Mouse (Mus musculus): ENCODE data around the gene Gjc3. TPM values are rescaled to one million over a fixed set of nuclear protein-coding genes. Genes with fewer than 3 reads are reported as not detected.

Gjc3 gene
- polyA plus RNA-seq (2012; rRNA removed) = 0.12 and 0.35 TPM in 2 replicates

DNA sequence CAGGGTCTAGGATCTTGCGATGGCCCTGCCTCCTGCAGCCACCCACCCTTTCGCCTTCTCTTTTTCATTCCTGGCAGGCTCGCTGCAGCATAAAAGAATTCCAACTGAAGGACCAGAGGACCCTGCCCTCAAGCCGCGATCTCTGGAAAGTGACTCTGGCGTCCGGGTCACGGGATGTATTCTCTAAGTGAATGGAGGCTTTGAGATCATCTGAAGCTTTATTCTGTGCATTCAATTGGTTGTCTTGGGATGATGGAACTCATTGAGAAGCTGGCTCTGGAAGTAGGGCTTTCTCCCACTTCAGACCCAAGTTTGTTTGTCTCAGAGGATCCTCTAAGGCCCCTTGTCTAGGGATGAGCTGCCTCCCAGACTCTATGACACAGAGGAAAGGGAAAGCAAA, at the start of gene Gjc3:
Gjc3 (minus strand) TSS at position 154 of the 400 bp plus-strand sequence.

DNA sequence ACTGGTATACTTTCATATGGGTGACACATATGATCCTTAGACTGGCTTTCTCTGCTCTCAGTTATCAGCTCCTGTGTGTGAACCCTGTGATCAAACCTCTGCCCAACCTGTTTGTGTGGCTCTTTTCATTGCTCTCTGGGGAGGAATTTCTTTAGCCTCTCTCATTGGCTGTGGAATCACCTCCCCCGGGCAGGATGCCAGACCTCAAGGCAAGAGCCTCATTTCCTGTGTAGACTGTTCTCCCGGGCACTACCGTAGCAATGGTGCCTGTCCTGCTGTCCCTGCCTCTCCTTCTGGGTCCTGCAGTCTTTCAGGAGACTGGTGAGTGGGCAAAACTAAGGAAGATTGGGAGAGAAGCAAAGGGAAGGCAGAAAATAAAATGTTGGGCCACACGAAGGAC, 18.4 kb upstream of the Gjc3 start, which contains the start of gene Azgp1:
Azgp1 (plus strand) TSS at position 221 of the 400 bp plus-strand sequence.

DNA sequence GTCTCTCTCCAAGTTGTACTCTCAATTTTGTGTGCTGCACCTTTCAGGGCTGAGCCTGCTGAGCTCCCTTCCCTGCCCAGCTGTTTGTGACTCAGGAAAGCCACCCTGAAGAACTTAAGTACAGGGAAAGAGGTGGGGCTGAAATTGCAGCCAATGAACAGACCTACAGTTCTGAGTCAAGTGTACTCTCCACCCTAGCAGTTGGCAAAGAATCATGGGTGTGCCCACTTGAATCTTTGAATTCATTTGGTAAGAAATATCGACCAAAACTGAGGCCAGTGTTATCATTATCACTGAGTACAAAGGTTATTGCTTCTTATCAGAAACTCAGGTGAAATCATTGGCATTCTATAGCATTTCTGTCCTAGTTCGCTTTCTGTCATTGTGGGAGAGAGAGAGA, 41.4 kb downstream of the Gjc3 start, which contains the start of gene Cyp3a13:
Cyp3a13 (minus strand) TSS at position 88 of the 400 bp plus-strand sequence.

Other genes with a start within 250 kb of the Gjc3 start
- 16.7 and 16.8 TPM in 2 replicates for gene Nyap1, start 221.5 kb downstream of the Gjc3 start, polyA plus RNA-seq (2012; rRNA removed)
- gene Tsc22d4, start 217.4 kb downstream of the Gjc3 start, polyA plus RNA-seq (2012; rRNA removed) = 172 and 193 TPM in 2 replicates
- 57.8 and 59.4 TPM in 2 replicates for gene Ppp1r35, start 184.2 kb downstream of the Gjc3 start, polyA plus RNA-seq (2012; rRNA removed)
- 33.8 and 34.4 TPM in 2 replicates for gene Mepce, start 175.4 kb downstream of the Gjc3 start, polyA plus RNA-seq (2012; rRNA removed)
- gene Zcwpw1, start 175.3 kb downstream of the Gjc3 start, polyA plus RNA-seq (2012; rRNA removed) = 0.28 and 0.30 TPM in 2 replicates
- gene Pilra, start 126.8 kb downstream of the Gjc3 start, polyA plus RNA-seq (2012; rRNA removed) = 1.3 and 3.1 TPM in 2 replicates
- gene Pilrb1, start 105.0 kb downstream of the Gjc3 start, polyA plus RNA-seq (2012; rRNA removed) = 1.7 and 2.0 TPM in 2 replicates
- gene Pilrb2, start 91.3 kb downstream of the Gjc3 start, polyA plus RNA-seq (2012; rRNA removed) = 2.7 and 2.8 TPM in 2 replicates
- gene Cyp3a13, start 41.5 kb downstream of the Gjc3 start, polyA plus RNA-seq (2012; rRNA removed) = 5.7 and 7.1 TPM in 2 replicates
- gene Azgp1, start 18.4 kb upstream of the Gjc3 start, polyA plus RNA-seq (2012; rRNA removed) = 0.88 and 1.7 TPM in 2 replicates
- gene Smok3a, start 58.2 kb upstream of the Gjc3 start, polyA plus RNA-seq (2012; rRNA removed) = not detected in 2 replicates
- gene Smok3b, start 58.3 kb upstream of the Gjc3 start, polyA plus RNA-seq (2012; rRNA removed) = not detected in 2 replicates
- not detected in 2 replicates for gene Smok3c, start 90.1 kb upstream of the Gjc3 start, polyA plus RNA-seq (2012; rRNA removed)
- 3.5 and 4.0 TPM in 2 replicates for gene Zkscan1, start 122.0 kb upstream of the Gjc3 start, polyA plus RNA-seq (2012; rRNA removed)
- 5.9 and 6.5 TPM in 2 replicates for gene Zscan21, start 153.8 kb upstream of the Gjc3 start, polyA plus RNA-seq (2012; rRNA removed)
- 2.3 and 2.9 TPM in 2 replicates for gene Zfp113, start 192.6 kb upstream of the Gjc3 start, polyA plus RNA-seq (2012; rRNA removed)
- gene Cops6, start 198.0 kb upstream of the Gjc3 start, polyA plus RNA-seq (2012; rRNA removed) = 61.9 and 65.8 TPM in 2 replicates
- 24.4 and 31.9 TPM in 2 replicates for gene Ap4m1, start 208.9 kb upstream of the Gjc3 start, polyA plus RNA-seq (2012; rRNA removed)
- gene Mcm7, start 209.3 kb upstream of the Gjc3 start, polyA plus RNA-seq (2012; rRNA removed) = 24.7 and 26.8 TPM in 2 replicates
- gene Taf6, start 224.4 kb upstream of the Gjc3 start, polyA plus RNA-seq (2012; rRNA removed) = 39.3 and 55.2 TPM in 2 replicates
- gene Cnpy4, start 224.4 kb upstream of the Gjc3 start, polyA plus RNA-seq (2012; rRNA removed) = 2.9 and 3.3 TPM in 2 replicates
- gene Mblac1, start 231.2 kb upstream of the Gjc3 start, polyA plus RNA-seq (2012; rRNA removed) = 7.7 and 9.6 TPM in 2 replicates